Mouse (Mus musculus) ES-E14 (cell line): ENCODE results near the gene Fosl2.

Experiments used
- CHD2 ChIP-seq: IDR thresholded peaks from 2 replicates; pipeline ENCODE4 v1.6.1; 2014; ENCODE audit warnings: mild to moderate bottlenecking, low read depth, low read length, inconsistent platforms
- HCFC1 ChIP-seq: IDR thresholded peaks from 2 replicates; pipeline ENCODE4 v1.6.1; 2012; ENCODE audit warnings: low read length, inconsistent platforms, borderline replicate concordance; ENCODE audit not compliant: insufficient read depth
- ZC3H11A ChIP-seq: IDR thresholded peaks from 2 replicates; pipeline ENCODE4 v1.6.1; 2012; ENCODE audit warnings: low read depth, mild to moderate bottlenecking, inconsistent platforms, low read length, borderline replicate concordance
- ZNF384 ChIP-seq: IDR thresholded peaks from 2 replicates; pipeline ENCODE4 v1.6.1; 2012; ENCODE audit warnings: low read depth, low read length, inconsistent platforms

- TF ChIP-seq CHD2 = no peak
- no peak for TF ChIP-seq ZNF384
- no peak for TF ChIP-seq HCFC1
- no peak for TF ChIP-seq ZC3H11A
Observed at GRCm38 (mm10) chr5:32195857-32196609, 60.4 kb downstream of the Fosl2 start.
